In the genomic region with DNA sequence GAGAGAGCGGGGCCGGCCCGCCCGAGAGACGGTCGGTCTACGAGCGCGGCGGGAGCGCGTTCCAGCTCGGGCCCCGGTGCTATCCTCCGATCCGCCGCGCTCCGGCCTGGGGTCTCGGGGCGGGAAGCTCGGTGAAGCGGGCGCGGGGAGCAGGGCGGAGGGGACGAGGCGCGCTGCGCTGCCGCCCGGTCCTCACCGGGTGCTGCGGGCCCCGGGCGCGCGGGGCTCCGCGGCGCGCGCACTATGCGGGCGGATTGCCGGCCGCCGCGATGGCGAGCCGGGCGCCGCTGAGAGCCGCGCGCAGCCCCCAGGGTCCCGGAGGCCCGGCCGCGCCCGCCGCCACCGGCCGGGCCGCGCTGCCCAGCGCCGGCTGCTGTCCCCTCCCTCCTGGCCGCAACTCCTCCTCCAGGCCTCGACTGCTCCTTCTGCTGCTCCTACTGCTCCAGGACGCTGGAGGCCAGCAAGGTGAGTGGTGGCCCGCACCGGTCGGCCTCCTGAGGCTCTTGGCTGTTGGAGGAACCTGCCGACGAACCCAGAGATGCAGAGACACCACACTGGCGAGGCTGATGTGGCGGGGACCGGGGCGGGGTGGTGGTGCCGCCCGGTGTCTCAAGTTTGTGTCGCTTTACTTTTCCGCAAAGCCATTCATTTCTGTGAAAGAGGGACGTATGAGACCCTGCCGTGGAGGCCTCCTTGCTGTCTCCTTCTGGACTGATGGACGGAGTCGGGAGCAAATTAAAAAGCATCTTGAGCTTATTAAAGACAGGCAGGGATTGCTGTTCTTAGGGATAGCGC, we compare ENCODE assay signal across 8 mouse cellular contexts. TPM values are rescaled to one million over a fixed set of nuclear protein-coding genes. Genes with fewer than 3 reads are reported as not detected.
DNase-seq lines count a peak whose midpoint lies in the region; ATAC-seq and TF ChIP-seq lines count a peak whose summit lies in the region.

No protein-coding gene starts in this region.

- under 1% methylated on average over 74 of the region's 89 CpGs for WGBS in intestine, embryonic 15.5 days
- WGBS in midbrain, embryonic 14.5 days: under 1% methylated on average over 76 of the region's 89 CpGs

- no peak for TF ChIP-seq CTCF in gastrocnemius, adult 2 months (IDR thresholded peaks at IDR 0.05)

- H3K4me1 ChIP-seq in intestine, embryonic 15.5 days (replicated peaks): 0 out of 2 replicates have a peak, but pooled peaks cover 2% of the 10 kb centered on the region
- H3K4me1 ChIP-seq in midbrain, embryonic 14.5 days (ENCODE audit: control insufficient read depth, insufficient read depth, low read length): peaks cover 13% of the 10 kb centered on the region

- peak overlapping the region; percentile 88 for H3K27ac ChIP-seq in gastrocnemius, adult 2 months
- peak overlapping the region; percentile 78 for H3K27ac ChIP-seq in intestine, embryonic 15.5 days
- peak overlapping the region; percentile 91 for H3K27ac ChIP-seq in midbrain, embryonic 14.5 days (replicated peaks; ENCODE audit: low read depth, low read length)

- H3K4me3 ChIP-seq in gastrocnemius, adult 2 months: peak overlapping the region; percentile 92
- peak overlapping the region; percentile 89 for H3K4me3 ChIP-seq in intestine, embryonic 15.5 days (replicated peaks)
- H3K4me3 ChIP-seq in midbrain, embryonic 14.5 days (replicated peaks; ENCODE audit: low read depth, low read length): peak overlapping the region; percentile 82

- intact Hi-C loops in gastrocnemius, adult 2 months (cut with DNase I): loop anchor here (5.0 kb wide), 2 partner anchors 44 to 1691 kb away; a partner anchor contains a TSS

- H3K27me3 ChIP-seq in intestine, embryonic 15.5 days (replicated peaks): no peaks in the 10 kb centered on the region
- no peaks in the 10 kb centered on the region for H3K27me3 ChIP-seq in midbrain, embryonic 14.5 days (ENCODE audit: control insufficient read depth, insufficient read depth, low read length)
- peaks cover 3% of the 10 kb centered on the region; the same call in 1 of the 2 replicates for H3K27me3 ChIP-seq in splenic B cell, adult 2 months (ENCODE audit: control insufficient read depth, insufficient read depth, low read length, poor library complexity, severe bottlenecking)

- H3K36me3 ChIP-seq in intestine, embryonic 15.5 days: no peaks in the 10 kb centered on the region
- no peaks in the 10 kb centered on the region for H3K36me3 ChIP-seq in midbrain, embryonic 14.5 days (ENCODE audit: control insufficient read depth, insufficient read depth, low read length)
- H3K36me3 ChIP-seq in splenic B cell, adult 2 months (ENCODE audit: control insufficient read depth, insufficient read depth, low read length, poor library complexity, severe bottlenecking): no peaks in the 10 kb centered on the region

- peak; percentile 79 for ATAC-seq in intestine, embryonic 15.5 days
- peak; percentile 77 for ATAC-seq in midbrain, embryonic 14.5 days (ENCODE audit: low FRiP score, low TSS enrichment)

- peak overlapping the region; percentile 81 for H3K9ac ChIP-seq in intestine, embryonic 15.5 days
- H3K9ac ChIP-seq in midbrain, embryonic 14.5 days (replicated peaks; ENCODE audit: low read length): peak overlapping the region; percentile 81

- H3K4me2 ChIP-seq in intestine, embryonic 15.5 days (replicated peaks): peak overlapping the region; percentile 83
- H3K4me2 ChIP-seq in midbrain, embryonic 14.5 days (ENCODE audit: low read length): peak overlapping the region; percentile 81

- DNase-seq in spleen, adult 18-20 months: peak; percentile 25 to 40
- DNase-seq in spleen, adult 12 weeks (ENCODE audit: low spot score): no peak
- DNase-seq in cerebellum, adult 9-11 months: peak; percentile 71
- DNase-seq in gastrocnemius, adult 2 months: peak; percentile 55
- peak; percentile 43 for DNase-seq in liver
- DNase-seq in midbrain, embryonic 14.5 days: peak; percentile 52
- peak; percentile 29 for DNase-seq in splenic B cell, adult 2 months (ENCODE audit: low read depth, low spot score)

- no peaks in the 10 kb centered on the region for H3K9me3 ChIP-seq in intestine, embryonic 15.5 days
- no peaks in the 10 kb centered on the region for H3K9me3 ChIP-seq in midbrain, embryonic 14.5 days (ENCODE audit: control insufficient read depth, low read length)

RNA-seq across cellular contexts. Expression of a gene that starts 0.4 kb away (rescaled TPM):
- total RNA-seq in gastrocnemius, adult 2 months (2021): 1 to 10 TPM; 4.0 to 6.3 TPM
- polyA plus RNA-seq in intestine, embryonic 15.5 days (2015; fragmentation: Nextera tagmentation; extraction: Ambion mirVana): 5.0 and 5.9 TPM in 2 replicates
- 9.3 and 11.8 TPM in 2 replicates for polyA plus RNA-seq in midbrain, embryonic 14.5 days (2014; fragmentation: Nextera tagmentation; extraction: Ambion mirVana)
